Mouse (Mus musculus): ENCODE measurements at regions not wholly inside any gene's neighbourhood (a gene's known extent, or its start where the extent isn't known, plus 50 kb on each side); places are given as distances from the start of the nearest gene placed in this dataset.

GRCm38 (mm10) chr14:100350021-100350790 lies 65.7 kb upstream of the Klf12 start:
- TF ChIP-seq CTCF (IDR thresholded peaks at IDR 0.05; ENCODE audit: borderline replicate concordance, control insufficient read depth, extremely low read depth, insufficient read depth, low read length, poor library complexity): no peak
- no peak for TF ChIP-seq POLR2A (IDR thresholded peaks at IDR 0.05; ENCODE audit: control insufficient read depth, extremely low read depth, insufficient read depth, low read length, poor library complexity)
